Mouse (Mus musculus): ENCODE data around the gene Glis3. TPM values are rescaled to one million over a fixed set of nuclear protein-coding genes. Genes with fewer than 3 reads are reported as not detected.
A peak's percentile ranks its signal among the peaks of the same experiment; 100 is the strongest.

Gene Glis3
- total RNA-seq, 2 experiments from 2014 or later, result 1.4 to 1.8 TPM

DNA sequence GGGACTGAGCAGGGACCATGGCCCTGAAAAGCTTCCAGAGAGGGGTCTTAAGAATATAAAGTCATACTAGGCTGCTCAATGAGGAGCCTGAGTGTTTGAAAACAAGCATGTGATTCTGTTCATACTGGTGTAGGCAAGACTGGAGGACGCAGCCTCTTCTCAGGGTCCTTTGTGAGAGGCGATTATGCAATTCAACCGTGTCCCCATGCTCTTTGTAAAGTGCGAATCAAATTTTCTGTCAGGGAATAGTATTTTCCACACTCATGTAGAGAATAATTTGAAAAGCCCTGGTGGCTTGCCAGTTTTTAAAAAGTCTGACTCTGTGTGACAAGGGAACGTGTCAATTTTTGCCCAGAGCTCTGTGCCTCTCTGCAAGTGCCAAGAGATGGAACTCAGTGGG lies 71.1 kb downstream of the Glis3 start:
- no peak for DNase-seq
- intact Hi-C loops (cut with DNase I; ENCODE audit: low total_unique reads), result no loop called here

DNA sequence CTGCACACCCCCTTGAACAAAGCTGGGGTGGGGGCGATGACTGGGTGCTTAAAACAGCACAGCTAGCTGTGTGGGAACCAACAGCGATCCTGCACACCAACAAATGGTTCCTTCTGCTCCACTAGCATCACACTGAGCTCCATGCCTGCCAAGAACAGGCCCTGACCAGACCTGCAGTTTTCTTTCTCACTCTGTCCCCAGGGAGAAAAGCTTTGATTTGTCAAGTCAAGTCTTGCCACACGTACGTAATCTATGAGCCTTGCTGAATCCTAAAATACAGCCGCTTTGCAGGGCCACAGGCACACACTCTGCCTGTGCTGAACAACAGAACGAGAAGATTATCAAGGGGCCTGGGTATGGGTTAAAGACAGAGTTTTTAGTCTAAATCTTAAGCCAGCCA lies 71.6 kb downstream of the Glis3 start:
- no peak for DNase-seq
- intact Hi-C loops (cut with DNase I; ENCODE audit: low total_unique reads), result no loop called here

DNA sequence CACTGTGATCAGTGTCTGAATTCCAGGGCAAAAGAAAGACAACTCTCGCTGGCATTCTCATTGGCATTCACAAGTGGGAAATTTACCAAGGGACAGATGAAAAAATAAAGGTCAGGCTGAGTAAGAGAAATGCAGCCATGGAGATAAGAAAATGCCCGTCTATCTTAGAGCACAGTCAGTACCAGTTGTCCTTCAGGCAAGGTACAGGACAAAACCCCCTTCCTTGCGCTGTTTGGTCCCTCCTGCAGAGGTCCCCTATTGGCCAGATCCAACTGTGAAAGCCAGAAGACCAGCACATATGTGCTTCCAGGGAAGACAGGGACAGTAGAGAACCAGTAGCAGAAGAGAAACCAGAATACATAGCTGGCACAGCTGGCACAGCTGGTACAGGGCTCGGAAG lies 79.0 kb downstream of the Glis3 start:
- no peak for DNase-seq
- intact Hi-C loops (cut with DNase I; ENCODE audit: low total_unique reads), result no loop called here

- intact Hi-C loops (cut with DNase I; ENCODE audit: low total_unique reads), result no loop called here
- DNase-seq, result no peak
Observed at GRCm38 (mm10) chr19:28594215-28594614, 85.7 kb downstream of the Glis3 start.

GRCm38 (mm10) chr19:28592981-28593380 lies 86.9 kb downstream of the Glis3 start:
- intact Hi-C loops (cut with DNase I; ENCODE audit: low total_unique reads), result no loop called here
- DNase-seq, result no peak

GRCm38 (mm10) chr19:28591736-28592477 lies 88.0 kb downstream of the Glis3 start:
- intact Hi-C loops (cut with DNase I; ENCODE audit: low total_unique reads), result no loop called here
- DNase-seq, result no peak

- intact Hi-C loops (cut with DNase I; ENCODE audit: low total_unique reads), result no loop called here
- DNase-seq, result no peak
Observed at GRCm38 (mm10) chr19:28580499-28580898, 99.4 kb downstream of the Glis3 start.

- intact Hi-C loops (cut with DNase I; ENCODE audit: low total_unique reads), result no loop called here
- no peak for DNase-seq
Observed at GRCm38 (mm10) chr19:28579724-28580375, 100.0 kb downstream of the Glis3 start.

- DNase-seq, result no peak
- intact Hi-C loops (cut with DNase I; ENCODE audit: low total_unique reads), result no loop called here
Observed at GRCm38 (mm10) chr19:28577023-28577422, 102.9 kb downstream of the Glis3 start.

DNA sequence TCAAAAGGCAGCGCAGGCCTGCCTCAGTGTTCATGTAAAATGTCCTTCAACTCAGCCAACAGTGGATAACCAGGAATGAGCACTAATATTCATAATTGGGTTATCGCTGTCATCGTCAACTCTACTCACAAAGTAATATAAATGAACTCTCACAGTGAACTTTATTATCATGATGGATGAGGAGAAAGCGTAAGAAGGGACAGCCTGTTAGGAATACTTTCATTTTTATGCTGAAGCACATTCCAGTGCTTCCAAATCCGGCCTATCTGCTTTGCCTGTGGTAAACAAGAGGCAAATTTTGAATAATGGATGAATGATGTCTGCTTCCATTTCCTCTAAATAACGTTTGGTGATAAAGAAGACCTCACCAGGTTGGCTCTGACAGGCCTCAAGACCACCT lies 103.3 kb downstream of the Glis3 start:
- intact Hi-C loops (cut with DNase I; ENCODE audit: low total_unique reads), result no loop called here
- no peak for DNase-seq

DNA sequence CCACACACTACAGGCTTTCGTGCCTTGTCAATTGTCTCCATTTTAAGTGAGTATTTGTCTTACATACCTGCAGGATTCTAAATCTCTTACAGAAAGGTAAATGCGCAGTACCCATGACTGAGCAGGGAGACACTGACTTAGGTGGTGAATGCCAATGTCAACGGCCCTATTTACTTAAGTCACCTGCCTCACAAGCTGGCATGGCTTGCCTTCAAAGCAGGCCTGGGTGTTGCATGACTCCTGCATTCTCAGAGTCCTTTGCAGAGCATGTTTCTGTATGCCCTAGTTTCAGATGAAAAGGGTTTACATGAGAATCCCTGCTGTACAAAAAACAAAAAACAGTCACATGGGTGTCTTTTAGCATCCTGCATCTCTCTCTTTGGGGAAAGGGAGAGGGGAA lies 106.2 kb downstream of the Glis3 start:
- intact Hi-C loops (cut with DNase I; ENCODE audit: low total_unique reads), result no loop called here
- no peak for DNase-seq

GRCm38 (mm10) chr19:28569856-28570255 lies 110.0 kb downstream of the Glis3 start:
- no peak for DNase-seq
- intact Hi-C loops (cut with DNase I; ENCODE audit: low total_unique reads), result no loop called here

GRCm38 (mm10) chr19:28567100-28567499 lies 112.8 kb downstream of the Glis3 start:
- intact Hi-C loops (cut with DNase I; ENCODE audit: low total_unique reads), result no loop called here

GRCm38 (mm10) chr19:28566554-28566953 lies 113.3 kb downstream of the Glis3 start:
- DNase-seq, result no peak
- intact Hi-C loops (cut with DNase I; ENCODE audit: low total_unique reads), result no loop called here

More at GRCm38 (mm10) chr19:28567100-28567499, 112.8 kb downstream of the Glis3 start:
- no peak for DNase-seq

DNA sequence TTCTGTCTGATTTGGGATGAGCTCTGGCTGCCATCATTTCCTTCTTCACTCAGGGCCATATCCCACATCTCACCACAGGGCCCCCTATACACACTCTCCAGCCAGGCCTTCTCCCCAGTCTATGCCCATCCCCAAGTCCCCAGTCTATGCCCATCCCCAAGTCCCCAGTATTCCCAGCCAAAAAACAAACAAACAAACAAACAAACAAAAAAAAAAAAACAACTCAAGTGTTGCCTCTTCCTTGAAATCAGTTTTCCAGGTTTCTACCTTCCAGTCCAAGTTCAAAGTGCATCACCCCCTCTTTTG lies 118.2 kb downstream of the Glis3 start:
- DNase-seq, result no peak
- intact Hi-C loops (cut with DNase I; ENCODE audit: low total_unique reads), result no loop called here

DNA sequence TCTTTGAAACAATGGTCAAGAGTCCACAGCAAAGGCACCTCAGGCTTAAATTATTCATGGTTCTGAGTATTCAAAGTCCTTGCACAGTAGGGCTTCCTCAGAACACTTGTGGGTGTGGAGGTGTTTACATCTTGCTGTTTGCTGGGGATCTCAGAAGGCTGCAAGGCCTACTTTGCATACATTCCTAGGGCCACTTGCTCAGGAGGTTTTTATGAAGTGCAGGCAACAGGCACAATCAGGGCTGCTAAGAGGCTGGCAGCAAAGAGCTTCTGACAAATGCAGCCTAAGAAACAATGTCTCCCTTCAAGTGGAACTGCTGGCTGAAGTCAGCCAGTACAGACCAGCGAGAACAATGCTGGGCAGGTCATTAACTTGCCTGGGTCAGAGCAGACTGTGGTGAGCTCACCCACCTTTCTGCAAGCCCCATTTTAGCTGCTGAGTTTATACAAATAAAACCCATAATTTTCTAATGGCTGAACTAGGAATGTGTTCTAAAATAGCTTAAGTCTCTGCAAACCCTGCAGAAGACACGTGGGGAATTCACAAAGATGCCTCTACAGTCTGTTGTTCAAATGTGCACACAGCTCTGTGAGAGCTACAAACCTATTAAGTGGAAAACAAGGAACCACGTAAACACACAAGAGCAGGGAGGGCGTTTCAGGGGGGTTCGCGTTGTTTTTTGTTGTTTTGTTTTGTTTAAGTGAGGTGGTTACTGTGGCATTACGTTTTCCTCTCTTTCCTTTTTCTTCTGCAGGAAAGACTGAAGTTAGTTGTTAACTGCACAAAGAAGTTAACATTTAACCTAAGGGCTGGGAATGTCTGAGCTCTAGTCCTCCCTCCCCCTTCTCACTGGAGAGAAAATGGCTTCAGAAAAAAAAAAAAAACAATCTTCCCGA lies 118.8 kb downstream of the Glis3 start:
- no peak for DNase-seq
- intact Hi-C loops (cut with DNase I; ENCODE audit: low total_unique reads), result no loop called here

DNA sequence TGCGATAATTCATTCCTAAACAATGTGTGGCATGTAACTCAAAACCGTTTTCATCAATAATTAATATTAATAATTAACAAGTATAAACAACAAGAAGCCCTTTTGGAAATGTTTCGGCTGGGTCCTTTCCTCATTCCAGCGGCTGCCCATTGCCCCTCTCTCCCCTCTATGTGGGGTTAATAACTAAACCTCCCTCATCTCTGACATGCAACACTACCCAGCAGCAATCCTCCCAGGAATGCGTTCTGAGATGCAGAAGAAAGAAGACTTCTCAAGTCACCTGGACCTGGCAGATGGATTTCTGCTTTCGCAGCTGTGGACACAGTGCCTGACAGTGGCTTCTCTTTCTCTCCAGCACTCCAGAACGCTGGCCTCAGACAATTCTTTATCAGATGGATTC lies 120.0 kb downstream of the Glis3 start:
- no peak for DNase-seq
- intact Hi-C loops (cut with DNase I; ENCODE audit: low total_unique reads), result no loop called here

- no peak for DNase-seq
- intact Hi-C loops (cut with DNase I; ENCODE audit: low total_unique reads), result no loop called here
Observed at GRCm38 (mm10) chr19:28559400-28559799, 120.5 kb downstream of the Glis3 start.

DNA sequence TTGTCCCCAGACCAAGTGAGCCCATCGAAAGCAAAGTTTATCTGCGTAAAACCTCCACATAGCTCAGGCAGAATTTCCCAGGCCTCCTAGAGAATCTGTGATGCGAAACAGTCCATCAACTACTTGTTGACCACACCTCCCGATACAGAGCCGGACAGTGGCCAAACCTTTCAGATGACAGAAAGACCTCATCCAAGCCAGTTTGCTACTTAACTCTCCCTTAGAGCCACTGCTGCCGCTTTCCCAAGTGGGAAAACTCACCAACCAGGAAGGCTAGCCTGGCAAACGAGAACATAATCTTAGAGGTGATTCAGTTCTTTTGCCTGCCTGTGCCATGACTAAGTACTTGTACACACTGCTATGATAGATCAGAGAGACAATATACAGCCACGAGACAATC lies 121.2 kb downstream of the Glis3 start:
- intact Hi-C loops (cut with DNase I; ENCODE audit: low total_unique reads), result no loop called here
- DNase-seq, result peak; percentile 13

- intact Hi-C loops (cut with DNase I; ENCODE audit: low total_unique reads), result no loop called here
- no peak for DNase-seq
Observed at GRCm38 (mm10) chr19:28557559-28558328, 122.1 kb downstream of the Glis3 start.

All from gastrocnemius, postnatal 14 days (tissue).